Mouse (Mus musculus) MEL (cell line): ENCODE measurements around the gene Phf1.

Experiments used
- BHLHE40 ChIP-seq: IDR thresholded peaks from 2 replicates; pipeline ENCODE4 v1.6.1; 2012; ENCODE audit warnings: low read depth, mild to moderate bottlenecking, inconsistent platforms, low read length, improper control_type of control experiment, borderline replicate concordance
- CTCF ChIP-seq, 3 experiments: IDR thresholded peaks in 2 of 3; conservative IDR thresholded peaks in 1 of 3; 2 replicates each; pipeline ENCODE4 v1.5.1; 2011 to 2012; ENCODE audit warnings: low read length in 3 of 3, low read depth in 2 of 3, mild to moderate bottlenecking in 2 of 3, improper control_type of control experiment in 1 of 3, inconsistent platforms in 1 of 3, mixed read lengths in 1 of 3, moderate library complexity in 1 of 3; ENCODE audit not compliant: control insufficient read depth in 1 of 3, insufficient read depth in 1 of 3, poor library complexity in 1 of 3, severe bottlenecking in 1 of 3
- EP300 ChIP-seq, 2 experiments: IDR thresholded peaks; 2 replicates each; pipeline ENCODE4 v1.6.1; 2011; ENCODE audit warnings: improper control_type of control experiment in 2 of 2, low read length in 2 of 2, low read depth in 1 of 2, mild to moderate bottlenecking in 1 of 2
- GATA1 ChIP-seq: IDR thresholded peaks from 2 replicates; pipeline ENCODE4 v1.6.1; 2011; ENCODE audit warnings: low read depth, low read length, improper control_type of control experiment
- HCFC1 ChIP-seq: IDR thresholded peaks from 2 replicates; pipeline ENCODE4 v1.6.1; 2012; ENCODE audit warnings: low read depth, mild to moderate bottlenecking, inconsistent platforms, low read length, improper control_type of control experiment, moderate library complexity
- JUND ChIP-seq: IDR thresholded peaks from 2 replicates; pipeline ENCODE4 v1.6.1; 2011; ENCODE audit warnings: low read depth, mild to moderate bottlenecking, improper control_type of control experiment, low read length
- MAX ChIP-seq: IDR thresholded peaks from 2 replicates; pipeline ENCODE4 v1.6.1; 2011; ENCODE audit warnings: low read length, improper control_type of control experiment
- NRF1 ChIP-seq: IDR thresholded peaks from 2 replicates; pipeline ENCODE4 v1.6.1; 2014; ENCODE audit warnings: low read depth, mild to moderate bottlenecking, inconsistent platforms, low read length, improper control_type of control experiment, moderate library complexity; ENCODE audit not compliant: poor library complexity, insufficient read depth, severe bottlenecking
- POLR2A ChIP-seq, 2 experiments: IDR thresholded peaks; 2 replicates each; pipeline ENCODE4 v1.6.1; 2011 to 2012; ENCODE audit warnings: low read length in 2 of 2, mild to moderate bottlenecking in 2 of 2, control low read depth in 1 of 2, improper control_type of control experiment in 1 of 2, low read depth in 1 of 2, moderate library complexity in 1 of 2; ENCODE audit not compliant: control insufficient read depth in 1 of 2, insufficient read depth in 1 of 2, poor library complexity in 1 of 2
- USF1 ChIP-seq: IDR thresholded peaks from 2 replicates; pipeline ENCODE4 v1.6.1; 2014; ENCODE audit warnings: low read depth, mild to moderate bottlenecking, inconsistent platforms, low read length, improper control_type of control experiment, moderate library complexity

DNA sequence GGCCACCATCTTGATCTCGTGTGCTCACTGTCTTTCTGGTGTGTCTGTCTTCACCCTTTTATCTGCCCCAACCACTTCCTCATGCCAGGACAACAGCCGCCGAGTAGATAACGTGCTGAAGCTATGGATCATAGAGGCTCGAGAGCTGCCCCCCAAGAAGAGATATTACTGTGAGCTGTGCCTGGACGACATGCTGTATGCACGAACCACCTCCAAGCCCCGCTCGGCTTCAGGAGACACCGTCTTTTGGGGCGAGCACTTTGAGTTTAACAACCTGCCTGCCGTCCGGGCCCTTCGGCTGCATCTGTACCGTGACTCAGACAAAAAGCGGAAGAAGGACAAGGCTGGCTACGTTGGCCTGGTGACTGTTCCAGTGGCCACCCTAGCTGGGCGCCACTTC, 24.0 kb downstream of the Phf1 start:
- TF ChIP-seq BHLHE40 (peak; percentile 72; the same call in 1 of the 2 replicates), USF1 (no peak), NRF1 (no peak), HCFC1 (0 out of 2 replicates have a peak, but pooled peaks have one; percentile 54), CTCF (IDR thresholded peaks at IDR 0.05 in 2 of 3, conservative IDR thresholded peaks at IDR 0.05 in 1 of 3; ENCODE audit: control insufficient read depth in 1 of 3, insufficient read depth in 1 of 3, low read depth in 2 of 3, low read length in 3 of 3, poor library complexity in 1 of 3, severe bottlenecking in 1 of 3) (no peak), MAX (peak; percentile 86), JUND (no peak), POLR2A (IDR thresholded peaks at IDR 0.05; ENCODE audit: control insufficient read depth in 1 of 2, insufficient read depth in 1 of 2, low read depth in 1 of 2, low read length in 2 of 2, poor library complexity in 1 of 2) (peak; percentile 68 to 80), EP300 (IDR thresholded peaks at IDR 0.05; ENCODE audit: low read depth in 1 of 2, low read length in 2 of 2) (peak; percentile 89 to 92), GATA1 (peak; percentile 95)
